Mouse (Mus musculus) CH12.LX (cell line): Measurements from ENCODE around the gene Ganab. TPM values are rescaled to one million over a fixed set of nuclear protein-coding genes. Genes with fewer than 3 reads are reported as not detected.

Experiments
- DNase-seq: peaks from one replicate; pipeline ENCODE4 v3.0.0-alpha.2; 2013; ENCODE audit errors: extremely low read depth
- H3K27ac ChIP-seq: 2 replicates; pipeline ENCODE4 v1.5.1; 2012; ENCODE audit warnings: low read depth, mild to moderate bottlenecking, control low read depth, moderate library complexity; ENCODE audit not compliant: insufficient read depth
- H3K27me3 ChIP-seq: replicated peaks from 2 replicates; pipeline ENCODE3; 2012; ENCODE audit warnings: inconsistent platforms
- H3K36me3 ChIP-seq, 2 experiments: replicated peaks in 1 of 2; 2 replicates each; pipeline versions ENCODE3 to v1.6.1; 2012; ENCODE audit warnings: inconsistent platforms in 1 of 2, low read length in 1 of 2, mild to moderate bottlenecking in 1 of 2, mixed read lengths in 1 of 2, moderate library complexity in 1 of 2; ENCODE audit not compliant: control insufficient read depth in 1 of 2, insufficient read depth in 1 of 2
- H3K4me1 ChIP-seq, 2 experiments: 2 replicates each; pipeline ENCODE4 v1.6.1; 2012; ENCODE audit warnings: inconsistent platforms in 1 of 2, moderate library complexity in 1 of 2; ENCODE audit not compliant: insufficient read depth in 2 of 2, control insufficient read depth in 1 of 2
- H3K4me2 ChIP-seq: 2 replicates; pipeline ENCODE4 v1.6.1; 2012; ENCODE audit warnings: low read depth, mild to moderate bottlenecking, control low read depth; ENCODE audit not compliant: poor library complexity, insufficient read depth, severe bottlenecking
- H3K4me3 ChIP-seq, 3 experiments: fragments of 150-350 bp in 1 of 3; sonication (generic) in 1 of 3; replicated peaks in 1 of 3; 2 replicates each; pipeline versions ENCODE3 to v1.5.1; 2011 to 2012; ENCODE audit warnings: low read depth in 2 of 3, low read length in 2 of 3, mild to moderate bottlenecking in 2 of 3, moderate library complexity in 2 of 3, control low read depth in 1 of 3, improper control_type of control experiment in 1 of 3, inconsistent platforms in 1 of 3, mixed read lengths in 1 of 3; ENCODE audit not compliant: poor library complexity in 1 of 3
- H3K79me2 ChIP-seq: replicated peaks from 2 replicates; pipeline ENCODE4 v1.6.1; 2012; ENCODE audit warnings: mild to moderate bottlenecking, moderate library complexity; ENCODE audit not compliant: control insufficient read depth, poor library complexity, insufficient read depth, severe bottlenecking; ENCODE audit errors: extremely low read depth
- H3K9ac ChIP-seq: 2 replicates; pipeline ENCODE4 v1.6.1; 2012; ENCODE audit warnings: low read depth, mild to moderate bottlenecking, control low read depth, moderate library complexity; ENCODE audit not compliant: insufficient read depth
- H3K9me3 ChIP-seq: replicated peaks from 2 replicates; pipeline ENCODE3; 2012; ENCODE audit warnings: low read length, inconsistent platforms, mixed read lengths
- CHD2 ChIP-seq: IDR thresholded peaks from 2 replicates; pipeline ENCODE4 v1.6.1; 2011; ENCODE audit warnings: low read length, improper control_type of control experiment
- CTCF ChIP-seq, 2 experiments: IDR thresholded peaks in 1 of 2; conservative IDR thresholded peaks in 1 of 2; 2 replicates each; pipeline ENCODE4 v1.5.1; 2011 to 2012; ENCODE audit warnings: low read depth in 2 of 2, low read length in 2 of 2, improper control_type of control experiment in 1 of 2, inconsistent platforms in 1 of 2, mild to moderate bottlenecking in 1 of 2, moderate library complexity in 1 of 2
- E2F4 ChIP-seq: IDR thresholded peaks from 2 replicates; pipeline ENCODE4 v1.6.1; 2011; ENCODE audit warnings: low read depth, low read length, improper control_type of control experiment; ENCODE audit not compliant: insufficient replicate concordance
- ELF1 ChIP-seq: IDR thresholded peaks from 2 replicates; pipeline ENCODE4 v1.6.1; 2014; ENCODE audit warnings: low read depth, mild to moderate bottlenecking, inconsistent platforms, low read length, improper control_type of control experiment
- EP300 ChIP-seq: IDR thresholded peaks from 2 replicates; pipeline ENCODE4 v1.6.1; 2011; ENCODE audit warnings: low read length, improper control_type of control experiment
- GABPA ChIP-seq: IDR thresholded peaks from 2 replicates; pipeline ENCODE4 v1.6.1; 2012; ENCODE audit warnings: low read depth, low read length, improper control_type of control experiment, inconsistent platforms; ENCODE audit not compliant: insufficient replicate concordance
- HCFC1 ChIP-seq: IDR thresholded peaks from 2 replicates; pipeline ENCODE4 v1.6.1; 2012; ENCODE audit warnings: low read depth, mild to moderate bottlenecking, inconsistent platforms, low read length, improper control_type of control experiment
- IRF4 ChIP-seq: IDR thresholded peaks from 2 replicates; pipeline ENCODE4 v1.6.1; 2014; ENCODE audit warnings: low read depth, mild to moderate bottlenecking, inconsistent platforms, low read length, improper control_type of control experiment
- JUN ChIP-seq: IDR thresholded peaks from 2 replicates; pipeline ENCODE4 v1.6.1; 2011; ENCODE audit warnings: low read depth, mild to moderate bottlenecking, low read length, improper control_type of control experiment, moderate library complexity; ENCODE audit not compliant: insufficient read depth
- MAX ChIP-seq: IDR thresholded peaks from 2 replicates; pipeline ENCODE4 v1.6.1; 2011; ENCODE audit warnings: low read length, improper control_type of control experiment
- MAZ ChIP-seq: IDR thresholded peaks from 2 replicates; pipeline ENCODE4 v1.6.1; 2012; ENCODE audit warnings: low read depth, mild to moderate bottlenecking, inconsistent platforms, low read length, improper control_type of control experiment, moderate library complexity
- MEF2A ChIP-seq: IDR thresholded peaks from 2 replicates; pipeline ENCODE4 v1.6.1; 2014; ENCODE audit warnings: low read depth, mild to moderate bottlenecking, inconsistent platforms, low read length, improper control_type of control experiment, borderline replicate concordance
- MXI1 ChIP-seq: IDR thresholded peaks from 2 replicates; pipeline ENCODE4 v1.6.1; 2011; ENCODE audit warnings: mild to moderate bottlenecking, low read depth, low read length, improper control_type of control experiment
- NELFE ChIP-seq: IDR thresholded peaks from 2 replicates; pipeline ENCODE4 v1.6.1; 2011; ENCODE audit warnings: low read depth, low read length, improper control_type of control experiment
- PAX5 ChIP-seq: IDR thresholded peaks from 2 replicates; pipeline ENCODE4 v1.6.1; 2012; ENCODE audit warnings: low read length, inconsistent platforms, mixed read lengths
- POLR2A ChIP-seq: IDR thresholded peaks from 2 replicates; pipeline ENCODE4 v1.6.1; 2011; ENCODE audit warnings: low read depth, mild to moderate bottlenecking, improper control_type of control experiment, low read length
- RAD21 ChIP-seq: IDR thresholded peaks from 2 replicates; pipeline ENCODE4 v1.6.1; 2011; ENCODE audit warnings: low read depth, mild to moderate bottlenecking, low read length, improper control_type of control experiment, moderate library complexity
- SIN3A ChIP-seq: IDR thresholded peaks from 2 replicates; pipeline ENCODE4 v1.6.1; 2012; ENCODE audit warnings: low read length, improper control_type of control experiment, inconsistent platforms
- SMC3 ChIP-seq: IDR thresholded peaks from 2 replicates; pipeline ENCODE4 v1.6.1; 2011; ENCODE audit warnings: low read depth, low read length, improper control_type of control experiment
- UBTF ChIP-seq: IDR thresholded peaks from 2 replicates; pipeline ENCODE4 v1.6.1; 2012; ENCODE audit warnings: low read depth, mild to moderate bottlenecking, inconsistent platforms, low read length, improper control_type of control experiment, moderate library complexity
- ZNF384 ChIP-seq: IDR thresholded peaks from 2 replicates; pipeline ENCODE4 v1.6.1; 2012; ENCODE audit warnings: low read depth, low read length, improper control_type of control experiment, inconsistent platforms
- dilution Hi-C: fragments of 300-500 bp; cut with MboI; formaldehyde crosslinking; loops from 2 replicates; pipeline ENCODE4 v1.14.3; 2020; ENCODE audit warnings: low sequenced_read_pairs; ENCODE audit not compliant: extremely low pct_unique_long_range_greater_than_20kb, extremely low pct_ligation_motif_present
- in situ Hi-C: fragments of 300-500 bp; cut with MboI; formaldehyde crosslinking; loops from 3 replicates; pipeline ENCODE4 v1.14.3; 2019; ENCODE audit warnings: low sequenced_read_pairs, low pct_ligation_motif_present, low pct_unique_long_range_greater_than_20kb, mixed read lengths
- polyA plus RNA-seq: library from polyadenylated mRNA; unstranded; fragments of >175 nt; gene quantifications from 2 replicates; pipeline ENCODE4 v1.2.1, GENCODE M21; 2012; ENCODE audit warnings: low read depth; ENCODE audit not compliant: insufficient read length
- total RNA-seq, 2 experiments: library from RNA; depleted of rRNA; stranded (reverse); fragments of 300-350 nt in 1 of 2; fragments of >200 nt in 1 of 2; gene quantifications; 2 replicates each; pipeline ENCODE4 v1.2.3; 2012 to 2014

Gene Ganab
- total and polyA plus RNA-seq, 3 experiments: 97.0 to 169 (median 143) TPM

GRCm38 (mm10) chr19:8946929-8947328, 49.1 kb downstream of the Ganab start:
- Histone ChIP-seq H3K27ac (no peak overlapping the region), H3K4me1 (peaks cover 5 to 24% of the 10 kb centered on the region in 2 experiments; a peak in 3 of 4 replicates), H3K4me2 (no peak overlapping the region), H3K9me3 (no peaks in the 10 kb centered on the region), H3K79me2 (peaks cover 42% of the 10 kb centered on the region), H3K9ac (no peak overlapping the region), H3K27me3 (no peaks in the 10 kb centered on the region), H3K36me3 (peaks cover 70 to 80% of the 10 kb centered on the region in 2 experiments), H3K4me3 (no peak overlapping the region)
- dilution Hi-C loops (no loop called here), in situ Hi-C loops (no loop called here)
- TF ChIP-seq MEF2A: no peak
- no peak for TF ChIP-seq MAX
- DNase-seq: no peak

GRCm38 (mm10) chr19:8950190-8950589, 52.3 kb downstream of the Ganab start:
- Histone ChIP-seq H3K4me1 (peaks cover 2 to 23% of the 10 kb centered on the region in 2 experiments), H3K9me3 (no peaks in the 10 kb centered on the region), H3K4me2 (no peak overlapping the region), H3K9ac (no peak overlapping the region), H3K27me3 (no peaks in the 10 kb centered on the region), H3K79me2 (peaks cover 25% of the 10 kb centered on the region), H3K27ac (no peak overlapping the region), H3K36me3 (peaks cover 64 to 76% of the 10 kb centered on the region in 2 experiments), H3K4me3 (no peak overlapping the region)
- no peak for DNase-seq
- in situ Hi-C loops: no loop called here
- dilution Hi-C loops: no loop called here
- TF ChIP-seq CTCF (conservative IDR thresholded peaks at IDR 0.05 in 1 of 2, IDR thresholded peaks at IDR 0.05 in 1 of 2; ENCODE audit: low read depth in 2 of 2, low read length in 2 of 2) (no peak), EP300 (no peak), POLR2A (no peak), SMC3 (no peak), GABPA (no peak), IRF4 (no peak), SIN3A (no peak), MEF2A (no peak), JUN (no peak), PAX5 (no peak), CHD2 (no peak)

- H3K9me3 ChIP-seq: no peaks in the 10 kb centered on the region
- peaks cover 51 to 75% of the 10 kb centered on the region in 2 experiments for H3K36me3 ChIP-seq
- dilution Hi-C loops (no loop called here), in situ Hi-C loops (no loop called here)
- TF ChIP-seq ZNF384 (no peak), SMC3 (no peak), NELFE (no peak), MAZ (no peak), UBTF (no peak), HCFC1 (no peak), MXI1 (no peak), E2F4 (no peak), ELF1 (no peak), CTCF (conservative IDR thresholded peaks at IDR 0.05 in 1 of 2, IDR thresholded peaks at IDR 0.05 in 1 of 2; ENCODE audit: low read depth in 2 of 2, low read length in 2 of 2) (no peak), RAD21 (no peak), CHD2 (no peak), MAX (no peak)
- TF ChIP-seq, all 38 proteins: peak for 0
- peaks cover 4 to 30% of the 10 kb centered on the region in 2 experiments for H3K4me1 ChIP-seq
- H3K27ac ChIP-seq: no peak overlapping the region
- H3K4me3 ChIP-seq: no peak overlapping the region
- H3K4me2 ChIP-seq: no peak overlapping the region
- no peak overlapping the region for H3K9ac ChIP-seq
- H3K27me3 ChIP-seq: no peaks in the 10 kb centered on the region
- no peak for DNase-seq
- peaks cover 33% of the 10 kb centered on the region for H3K79me2 ChIP-seq
Observed at GRCm38 (mm10) chr19:8952241-8952640, 54.4 kb downstream of the Ganab start.
